In genomic region chr11:6586660-6587059, GRCm38 (mm10) we compare ENCODE assay signal across 11 mouse cellular contexts. TPM values are rescaled to one million over a fixed set of nuclear protein-coding genes. Genes with fewer than 3 reads are reported as not detected.
A peak's percentile ranks its signal among the peaks of the same experiment; 100 is the strongest.
DNase-seq lines count a peak whose midpoint lies in the region; ATAC-seq and TF ChIP-seq lines count a peak whose summit lies in the region.
"Had no signal": no experiment of that assay in that cellular context is flagged by ENCODE, and none has a peak within 500 bp of the region (broad histone marks: within the 10 kb centered on the region; RNA-seq: fewer than 3 reads in every experiment).

No protein-coding gene starts in this region.

- H3K4me1 ChIP-seq in kidney, embryonic 15.5 days: no peaks in the 10 kb centered on the region
- peaks cover 22% of the 10 kb centered on the region for H3K4me1 ChIP-seq in bone marrow, adult 2 months (ENCODE audit: control insufficient read depth, insufficient read depth, low read length)
- no peaks in the 10 kb centered on the region for H3K4me1 ChIP-seq in embryonic facial prominence, embryonic 10.5 days

- no peak overlapping the region for H3K27ac ChIP-seq in kidney, embryonic 15.5 days
- peak overlapping the region; percentile 79; the same call in 1 of the 2 replicates for H3K27ac ChIP-seq in bone marrow, adult 2 months (ENCODE audit: control insufficient read depth, insufficient read depth, low read depth, low read length, poor library complexity)
- H3K27ac ChIP-seq in embryonic facial prominence, embryonic 10.5 days (replicated peaks): no peak overlapping the region
- H3K27ac ChIP-seq: hindbrain, embryonic 14.5 days had no signal

- peak; percentile 24 for DNase-seq in kidney, adult 9 months
- DNase-seq in embryonic facial prominence, embryonic 10.5 days (ENCODE audit: low spot score): no peak
- DNase-seq in ovary, adult 18-20 months (ENCODE audit: low spot score): no peak
- DNase-seq: cerebellum, postnatal 36 days had no signal

- no peak overlapping the region for H3K9ac ChIP-seq in kidney, embryonic 15.5 days
- H3K9ac ChIP-seq: hindbrain, embryonic 14.5 days had no signal

- H3K4me3 ChIP-seq in kidney, embryonic 15.5 days (replicated peaks): no peak overlapping the region
- no peak overlapping the region for H3K4me3 ChIP-seq in bone marrow, adult 2 months (replicated peaks; ENCODE audit: control insufficient read depth, low read depth, low read length)
- no peak overlapping the region for H3K4me3 ChIP-seq in embryonic facial prominence, embryonic 10.5 days
- H3K4me3 ChIP-seq: megakaryocyte, embryonic 14.5 days had no signal

- WGBS in kidney, embryonic 15.5 days: 81% methylated on average over 3 of the region's 3 CpGs
- WGBS in bone marrow, adult 2 months: 10% methylated on average over 3 of the region's 3 CpGs
- WGBS in embryonic facial prominence, embryonic 10.5 days: 91% methylated on average over 3 of the region's 3 CpGs

- TF ChIP-seq CTCF in bone marrow, adult 2 months (IDR thresholded peaks at IDR 0.05; ENCODE audit: control insufficient read depth, insufficient read depth, low read length): no peak

- no peaks in the 10 kb centered on the region for H3K9me3 ChIP-seq in kidney, embryonic 15.5 days (replicated peaks)
- H3K9me3 ChIP-seq in embryonic facial prominence, embryonic 10.5 days: no peaks in the 10 kb centered on the region
- H3K9me3 ChIP-seq: megakaryocyte, embryonic 14.5 days had no signal

- no peak for TF ChIP-seq POLR2A in bone marrow, adult 2 months (IDR thresholded peaks at IDR 0.05; ENCODE audit: borderline replicate concordance, control insufficient read depth, low read depth, low read length)

- ATAC-seq in kidney, embryonic 15.5 days (replicated peaks; ENCODE audit: low FRiP score): no peak
- peak; percentile 55 for ATAC-seq in CD4-positive, CD25-positive, alpha-beta regulatory T cell, adult 4 months
- peak; percentile 92 for ATAC-seq in megakaryocyte, adult 5-6 weeks (ENCODE audit: poor library complexity, severe bottlenecking)

- H3K36me3 ChIP-seq in kidney, embryonic 15.5 days: peaks cover 73% of the 10 kb centered on the region
- H3K36me3 ChIP-seq in embryonic facial prominence, embryonic 10.5 days (replicated peaks): peaks cover 89% of the 10 kb centered on the region

- no peak overlapping the region for H3K4me2 ChIP-seq in kidney, embryonic 15.5 days
- H3K4me2 ChIP-seq: hindbrain, embryonic 14.5 days had no signal

- H3K27me3 ChIP-seq in kidney, embryonic 15.5 days: no peaks in the 10 kb centered on the region
- no peaks in the 10 kb centered on the region for H3K27me3 ChIP-seq in embryonic facial prominence, embryonic 10.5 days (replicated peaks; ENCODE audit: low read depth, poor library complexity, severe bottlenecking)
- H3K27me3 ChIP-seq: megakaryocyte, embryonic 14.5 days had no signal

RNA-seq across cellular contexts. Expression of gene Nacad, which starts 19.2 kb away (rescaled TPM):
- polyA plus RNA-seq in kidney, embryonic 15.5 days (2015; fragmentation: Nextera tagmentation; extraction: Ambion mirVana): 2.0 and 3.7 TPM in 2 replicates
- polyA plus RNA-seq in CD4-positive, CD25-positive, alpha-beta regulatory T cell, adult 4 months (2017; shearing (Covaris generic)): under 1 TPM in 1 of 2 experiments, not detected in 1; 0.22 TPM
- 6.5 TPM in 1 of 2 replicates, not detected in the other for polyA plus RNA-seq in bone marrow, adult 2 months (2011; ENCODE audit: insufficient read depth, insufficient read length, low replicate concordance, missing spikeins)
- 0.23 TPM in 1 of 2 replicates, not detected in the other for total RNA-seq in megakaryocyte, adult 5-6 weeks (2015)
- total RNA-seq in megakaryocyte, adult 5-6 weeks (2017): not detected in 2 replicates
- 9.8 and 10.5 TPM in 2 replicates for polyA plus RNA-seq in embryonic facial prominence, embryonic 10.5 days (2016; fragmentation: Nextera tagmentation; extraction: Ambion mirVana)

RNA-seq across cellular contexts. Expression of gene Tbrg4, which starts 39.2 kb away (rescaled TPM):
- 43.0 and 46.4 TPM in 2 replicates for polyA plus RNA-seq in kidney, embryonic 15.5 days (2015; fragmentation: Nextera tagmentation; extraction: Ambion mirVana)
- 10 to 100 TPM; 27.9 to 60.5 TPM for polyA plus RNA-seq in CD4-positive, CD25-positive, alpha-beta regulatory T cell, adult 4 months (2017; shearing (Covaris generic))
- polyA plus RNA-seq in bone marrow, adult 2 months (2011; ENCODE audit: insufficient read depth, insufficient read length, low replicate concordance, missing spikeins): 42.4 and 68.1 TPM in 2 replicates
- total RNA-seq in megakaryocyte, adult 5-6 weeks (2015): 15.3 and 17.3 TPM in 2 replicates
- total RNA-seq in megakaryocyte, adult 5-6 weeks (2017): 9.4 and 10.6 TPM in 2 replicates
- polyA plus RNA-seq in embryonic facial prominence, embryonic 10.5 days (2016; fragmentation: Nextera tagmentation; extraction: Ambion mirVana): 66.9 and 74.2 TPM in 2 replicates

RNA-seq across cellular contexts. Expression of gene Ccm2, which starts 40.0 kb away (rescaled TPM):
- polyA plus RNA-seq in kidney, embryonic 15.5 days (2015; fragmentation: Nextera tagmentation; extraction: Ambion mirVana): 79.0 and 89.6 TPM in 2 replicates
- polyA plus RNA-seq in CD4-positive, CD25-positive, alpha-beta regulatory T cell, adult 4 months (2017; shearing (Covaris generic)): 100 to 1,000 TPM; 203 to 260 TPM
- polyA plus RNA-seq in bone marrow, adult 2 months (2011; ENCODE audit: insufficient read depth, insufficient read length, low replicate concordance, missing spikeins): 37.1 and 52.3 TPM in 2 replicates
- total RNA-seq in megakaryocyte, adult 5-6 weeks (2015): 32.2 and 32.4 TPM in 2 replicates
- total RNA-seq in megakaryocyte, adult 5-6 weeks (2017): 63.5 and 63.9 TPM in 2 replicates
- polyA plus RNA-seq in embryonic facial prominence, embryonic 10.5 days (2016; fragmentation: Nextera tagmentation; extraction: Ambion mirVana): 109 and 114 TPM in 2 replicates

RNA-seq across cellular contexts. Expression of gene Wap, which starts 51.8 kb away (rescaled TPM):
- not detected in 2 replicates for polyA plus RNA-seq in kidney, embryonic 15.5 days (2015; fragmentation: Nextera tagmentation; extraction: Ambion mirVana)
- polyA plus RNA-seq in CD4-positive, CD25-positive, alpha-beta regulatory T cell, adult 4 months (2017; shearing (Covaris generic)): not detected
- polyA plus RNA-seq in bone marrow, adult 2 months (2011; ENCODE audit: insufficient read depth, insufficient read length, low replicate concordance, missing spikeins): not detected in 2 replicates
- total RNA-seq in megakaryocyte, adult 5-6 weeks (2015): not detected in 2 replicates
- not detected in 2 replicates for total RNA-seq in megakaryocyte, adult 5-6 weeks (2017)
- polyA plus RNA-seq in embryonic facial prominence, embryonic 10.5 days (2016; fragmentation: Nextera tagmentation; extraction: Ambion mirVana): not detected in 2 replicates
- total RNA-seq: layer of hippocampus, postnatal 14 days had no signal
- polyA plus RNA-seq: hindbrain, embryonic 14.5 days had no signal
